Mouse (Mus musculus): ENCODE data around the gene Ndst2. TPM values are rescaled to one million over a fixed set of nuclear protein-coding genes. Genes with fewer than 3 reads are reported as not detected.

Ndst2 gene
- polyA plus RNA-seq, 1 experiment, result 28.7 TPM

DNA sequence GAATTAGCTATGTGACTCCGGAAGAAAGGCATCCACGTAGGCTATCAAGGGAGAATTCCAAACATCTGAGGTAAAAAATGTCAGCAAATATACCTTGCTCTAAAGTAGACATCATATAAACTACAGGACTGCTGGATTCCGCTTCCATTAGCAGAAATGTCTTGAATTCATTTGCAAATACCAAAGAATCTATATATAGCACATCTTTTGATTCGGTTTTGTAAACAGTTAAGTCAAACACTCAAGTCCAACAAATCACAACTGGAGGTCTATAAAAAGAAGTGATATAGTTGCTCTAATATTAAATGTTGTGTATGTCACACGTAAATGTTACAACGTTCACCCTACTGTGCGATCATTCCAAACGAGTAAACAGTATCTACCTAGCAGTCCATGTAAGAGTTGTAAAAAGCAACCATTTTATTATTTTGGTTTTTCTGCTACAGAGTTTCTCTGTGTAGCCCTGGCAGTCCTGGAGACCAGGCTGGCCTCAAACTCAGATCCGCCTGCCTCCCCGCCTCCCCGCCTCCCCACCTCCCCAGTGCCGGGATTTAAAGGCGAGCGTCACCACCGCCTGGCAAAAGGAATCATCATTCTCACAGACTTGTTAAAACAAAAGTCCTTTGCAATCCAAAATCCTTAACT lies 32.1 kb downstream of the Ndst2 start:
- Histone ChIP-seq H3K27me3 (replicated peaks; ENCODE audit: control insufficient read depth, insufficient read depth, low read length) (no peaks in the 10 kb centered on the region), H3K36me3 (ENCODE audit: control insufficient read depth, insufficient read depth, low read length) (no peaks in the 10 kb centered on the region), H3K4me1 (ENCODE audit: control insufficient read depth, insufficient read depth, low read length) (peaks cover 5% of the 10 kb centered on the region; the same call in 1 of the 2 replicates), H3K27ac (ENCODE audit: insufficient read depth, low read depth, low read length) (peak overlapping the region; percentile 87), H3K4me3 (ENCODE audit: insufficient read depth, low read depth, low read length) (peak overlapping the region; percentile 89)
- no peak for DNase-seq
- TF ChIP-seq POLR2A (IDR thresholded peaks at IDR 0.05; ENCODE audit: low read depth, low read length), result no peak
- TF ChIP-seq CTCF (conservative IDR thresholded peaks at IDR 0.05; ENCODE audit: insufficient read depth, insufficient read length, low read depth, low read length), result no peak
- WGBS, result 7% methylated on average over 15 of the region's 15 CpGs

- no peak for DNase-seq
- Histone ChIP-seq H3K4me1 (ENCODE audit: control insufficient read depth, insufficient read depth, low read length) (peaks cover 9% of the 10 kb centered on the region; the same call in 1 of the 2 replicates), H3K27me3 (replicated peaks; ENCODE audit: control insufficient read depth, insufficient read depth, low read length) (no peaks in the 10 kb centered on the region), H3K36me3 (ENCODE audit: control insufficient read depth, insufficient read depth, low read length) (no peaks in the 10 kb centered on the region), H3K4me3 (ENCODE audit: insufficient read depth, low read depth, low read length) (0 out of 2 replicates have a peak overlapping the region, but pooled peaks have one; percentile 6), H3K27ac (ENCODE audit: insufficient read depth, low read depth, low read length) (no peak overlapping the region)
- TF ChIP-seq POLR2A (IDR thresholded peaks at IDR 0.05; ENCODE audit: low read depth, low read length) (no peak), CTCF (conservative IDR thresholded peaks at IDR 0.05; ENCODE audit: insufficient read depth, insufficient read length, low read depth, low read length) (no peak)
- WGBS, result 71% methylated on average over 8 of the region's 8 CpGs
Observed at GRCm38 (mm10) chr14:20701554-20701953, 32.8 kb downstream of the Ndst2 start.

DNA sequence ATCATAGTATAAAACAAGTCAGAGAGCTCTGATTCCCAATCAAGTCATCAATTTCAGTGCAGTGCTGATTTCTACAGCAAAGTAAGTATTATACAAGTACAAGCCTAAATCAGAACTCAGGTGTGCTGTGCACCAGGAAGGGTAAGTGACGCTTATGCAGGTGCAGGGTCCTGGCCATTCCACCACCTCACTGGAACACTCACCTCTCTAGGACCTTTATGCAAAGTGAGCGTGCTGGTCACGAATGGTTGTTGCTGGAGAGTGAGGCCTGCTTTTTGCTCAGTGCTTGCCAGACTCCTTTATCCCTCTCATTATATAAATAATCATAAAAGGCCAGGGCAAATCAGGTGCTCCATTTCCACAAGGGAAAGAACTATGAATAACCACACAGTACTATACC lies 34.0 kb downstream of the Ndst2 start:
- H3K4me1 ChIP-seq (ENCODE audit: control insufficient read depth, insufficient read depth, low read length), result peaks cover 13% of the 10 kb centered on the region; the same call in 1 of the 2 replicates
- TF ChIP-seq CTCF (conservative IDR thresholded peaks at IDR 0.05; ENCODE audit: insufficient read depth, insufficient read length, low read depth, low read length), result no peak
- no peak for TF ChIP-seq POLR2A (IDR thresholded peaks at IDR 0.05; ENCODE audit: low read depth, low read length)

DNA sequence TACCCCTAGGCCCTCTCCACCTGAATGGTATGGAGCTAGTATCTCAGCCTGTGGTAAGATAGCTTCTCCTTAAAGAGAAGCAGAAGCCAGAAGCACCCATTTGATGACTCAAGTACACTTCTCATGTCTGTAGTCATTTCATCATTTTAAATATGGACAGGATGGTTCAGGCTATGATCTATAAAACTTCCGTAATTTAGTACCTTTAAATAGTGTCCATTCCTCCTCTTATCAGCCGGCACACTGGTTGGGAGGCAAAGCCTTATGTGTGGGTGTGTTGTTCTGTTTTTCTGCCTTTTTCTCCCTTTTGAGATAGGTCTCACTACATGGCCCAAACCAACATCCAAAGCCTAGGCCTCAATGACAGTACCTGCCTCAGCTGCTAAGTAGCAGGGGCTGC lies 35.8 kb downstream of the Ndst2 start:
- TF ChIP-seq POLR2A (IDR thresholded peaks at IDR 0.05; ENCODE audit: low read depth, low read length) (no peak), CTCF (conservative IDR thresholded peaks at IDR 0.05; ENCODE audit: insufficient read depth, insufficient read length, low read depth, low read length) (no peak)
- peaks cover 4% of the 10 kb centered on the region; the same call in 1 of the 2 replicates for H3K36me3 ChIP-seq (ENCODE audit: control insufficient read depth, insufficient read depth, low read length)
- peaks cover 18% of the 10 kb centered on the region; the same call in 1 of the 2 replicates for H3K4me1 ChIP-seq (ENCODE audit: control insufficient read depth, insufficient read depth, low read length)
- H3K27ac ChIP-seq (ENCODE audit: insufficient read depth, low read depth, low read length), result no peak overlapping the region
- 79% methylated on average over 2 of the region's 2 CpGs for WGBS
- DNase-seq, result no peak
- H3K4me3 ChIP-seq (ENCODE audit: insufficient read depth, low read depth, low read length), result no peak overlapping the region
- no peaks in the 10 kb centered on the region for H3K27me3 ChIP-seq (replicated peaks; ENCODE audit: control insufficient read depth, insufficient read depth, low read length)

More for the DNA sequence above, 34.0 kb downstream of the Ndst2 start:
- Histone ChIP-seq H3K36me3 (ENCODE audit: control insufficient read depth, insufficient read depth, low read length) (no peaks in the 10 kb centered on the region), H3K4me3 (ENCODE audit: insufficient read depth, low read depth, low read length) (no peak overlapping the region), H3K27me3 (replicated peaks; ENCODE audit: control insufficient read depth, insufficient read depth, low read length) (no peaks in the 10 kb centered on the region), H3K27ac (ENCODE audit: insufficient read depth, low read depth, low read length) (no peak overlapping the region)
- no peak for DNase-seq
- WGBS, result 70% methylated on average over 3 of the region's 3 CpGs

- no peak overlapping the region for H3K4me3 ChIP-seq (ENCODE audit: insufficient read depth, low read depth, low read length)
- H3K27ac ChIP-seq (ENCODE audit: insufficient read depth, low read depth, low read length), result no peak overlapping the region
- H3K36me3 ChIP-seq (ENCODE audit: control insufficient read depth, insufficient read depth, low read length), result peaks cover 4% of the 10 kb centered on the region; the same call in 1 of the 2 replicates
- TF ChIP-seq CTCF (conservative IDR thresholded peaks at IDR 0.05; ENCODE audit: insufficient read depth, insufficient read length, low read depth, low read length) (peak; percentile 55), POLR2A (IDR thresholded peaks at IDR 0.05; ENCODE audit: low read depth, low read length) (no peak)
- no peaks in the 10 kb centered on the region for H3K27me3 ChIP-seq (replicated peaks; ENCODE audit: control insufficient read depth, insufficient read depth, low read length)
- H3K4me1 ChIP-seq (ENCODE audit: control insufficient read depth, insufficient read depth, low read length), result peaks cover 18% of the 10 kb centered on the region; the same call in 1 of the 2 replicates
- peak; percentile 53 for DNase-seq
- WGBS, result 19% methylated on average over 1 of the region's 1 CpGs
Observed at GRCm38 (mm10) chr14:20696986-20697385, 37.4 kb downstream of the Ndst2 start.

DNA sequence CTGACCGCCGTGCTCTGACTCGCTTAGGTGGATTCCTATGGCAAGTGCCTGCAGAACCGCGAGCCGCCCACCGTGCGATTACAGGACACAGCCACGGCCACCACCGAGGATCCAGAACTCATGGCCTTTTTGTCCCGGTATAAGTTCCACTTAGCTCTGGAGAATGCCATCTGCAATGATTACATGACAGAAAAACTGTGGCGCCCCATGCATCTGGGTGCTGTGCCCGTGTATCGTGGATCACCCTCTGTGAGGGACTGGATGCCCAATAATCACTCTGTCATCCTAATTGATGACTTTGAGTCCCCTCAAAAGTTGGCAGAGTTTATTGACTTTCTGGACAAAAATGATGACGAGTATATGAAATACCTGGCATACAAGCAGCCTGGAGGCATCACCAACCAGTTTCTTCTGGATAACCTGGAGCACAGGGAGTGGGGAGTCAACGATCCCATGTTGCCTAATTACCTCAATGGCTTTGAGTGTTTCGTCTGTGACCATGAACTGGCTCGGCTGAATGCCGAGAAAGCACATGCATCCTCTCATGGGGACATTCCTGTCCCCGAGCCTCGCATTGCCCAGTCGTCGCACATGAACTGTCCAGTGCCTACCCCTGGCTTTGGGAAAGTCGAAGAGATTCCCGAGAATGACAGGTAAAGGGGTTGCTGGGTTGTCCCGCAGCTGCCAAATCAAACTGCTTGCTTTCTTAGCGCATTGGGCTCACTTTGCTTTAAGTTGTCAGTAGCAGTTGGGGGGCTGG lies 38.4 kb downstream of the Ndst2 start:
- Histone ChIP-seq H3K4me1 (ENCODE audit: control insufficient read depth, insufficient read depth, low read length) (peaks cover 15% of the 10 kb centered on the region; the same call in 1 of the 2 replicates), H3K36me3 (ENCODE audit: control insufficient read depth, insufficient read depth, low read length) (peaks cover 4% of the 10 kb centered on the region; the same call in 1 of the 2 replicates), H3K4me3 (ENCODE audit: insufficient read depth, low read depth, low read length) (peak overlapping the region; percentile 69), H3K27ac (ENCODE audit: insufficient read depth, low read depth, low read length) (no peak overlapping the region), H3K27me3 (replicated peaks; ENCODE audit: control insufficient read depth, insufficient read depth, low read length) (no peaks in the 10 kb centered on the region)
- peak; percentile 23 for DNase-seq
- 20% methylated on average over 27 of the region's 27 CpGs for WGBS
- TF ChIP-seq CTCF (conservative IDR thresholded peaks at IDR 0.05; ENCODE audit: insufficient read depth, insufficient read length, low read depth, low read length), result no peak
- no peak for TF ChIP-seq POLR2A (IDR thresholded peaks at IDR 0.05; ENCODE audit: low read depth, low read length)

Data from kidney, adult 2 months (tissue).